Mouse (Mus musculus): Measurements from ENCODE around the gene Pdzrn3.

The Pdzrn3 gene

DNA sequence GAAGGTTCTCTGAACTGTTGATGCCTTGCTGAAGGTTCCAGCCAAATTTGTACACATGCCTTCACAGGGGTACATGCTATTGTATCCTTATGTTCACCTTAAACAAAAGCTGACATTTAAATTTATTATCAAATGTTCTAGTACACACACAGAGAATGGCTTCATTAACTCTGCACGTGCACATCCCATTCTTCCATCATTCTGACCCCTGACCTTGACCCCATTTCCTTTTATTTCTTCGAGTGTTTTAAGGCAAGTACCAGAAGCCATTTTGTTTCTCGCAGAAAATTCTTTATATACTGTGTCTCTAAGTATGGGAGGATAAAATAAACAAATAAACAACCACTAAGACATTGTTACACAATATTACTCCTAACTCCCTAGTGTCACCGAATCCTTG, 123.0 kb downstream of the Pdzrn3 start:
- DNase-seq (ENCODE audit: low read depth), result no peak

DNA sequence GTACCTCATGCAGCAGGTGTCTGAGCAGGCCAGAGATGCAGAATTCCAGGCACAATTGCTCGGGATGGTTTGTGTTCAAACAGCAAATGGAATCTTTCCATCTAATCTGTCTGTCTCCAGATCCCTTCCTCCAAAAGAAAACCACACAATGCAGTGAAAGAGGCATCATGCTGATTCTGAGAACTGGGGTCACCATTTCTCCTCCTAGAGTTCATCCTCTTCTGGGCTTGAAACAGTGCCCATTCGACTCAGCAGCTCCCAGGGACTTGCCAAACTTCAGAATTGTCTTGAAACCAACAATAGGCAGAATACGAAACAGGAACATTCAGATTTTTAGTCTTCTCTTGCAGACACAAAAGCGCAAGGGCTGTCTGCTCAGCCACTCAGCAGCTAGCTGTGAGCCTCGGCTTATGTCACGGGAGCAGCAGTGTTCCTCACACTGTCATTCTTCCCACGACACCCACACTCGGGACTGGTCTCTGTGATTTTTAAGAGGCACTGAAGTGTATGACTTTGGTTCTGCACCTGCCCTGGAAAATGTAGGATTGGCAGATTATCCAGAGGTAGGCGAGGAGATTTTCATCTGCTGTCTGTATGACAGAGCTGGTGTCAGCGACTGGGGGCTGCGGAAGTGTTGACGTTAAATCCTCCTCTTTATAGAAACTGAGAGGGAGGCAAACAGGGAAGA, 125.6 kb downstream of the Pdzrn3 start:
- no peak for DNase-seq (ENCODE audit: low read depth)

DNA sequence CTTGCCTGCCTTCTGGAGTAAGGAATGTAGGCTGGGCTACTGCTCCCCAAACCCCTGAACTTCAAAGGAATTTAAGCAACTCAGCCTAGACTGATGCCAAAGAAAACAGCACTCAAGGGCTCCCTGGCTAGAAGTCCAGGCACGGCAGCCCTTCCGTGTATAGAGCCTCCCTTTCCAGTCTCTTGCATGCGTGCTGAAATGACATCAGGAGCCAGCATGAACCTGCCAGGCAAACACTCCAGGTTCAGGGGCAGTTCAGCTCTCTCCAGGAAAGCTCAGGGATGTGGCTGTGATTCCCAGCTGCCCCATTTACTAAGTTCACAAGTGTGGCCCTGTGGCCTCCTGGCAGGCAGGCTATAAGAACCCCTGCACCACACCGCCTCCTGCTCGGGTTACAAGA, 126.5 kb downstream of the Pdzrn3 start:
- peak; percentile 56 for DNase-seq (ENCODE audit: low read depth)

DNA sequence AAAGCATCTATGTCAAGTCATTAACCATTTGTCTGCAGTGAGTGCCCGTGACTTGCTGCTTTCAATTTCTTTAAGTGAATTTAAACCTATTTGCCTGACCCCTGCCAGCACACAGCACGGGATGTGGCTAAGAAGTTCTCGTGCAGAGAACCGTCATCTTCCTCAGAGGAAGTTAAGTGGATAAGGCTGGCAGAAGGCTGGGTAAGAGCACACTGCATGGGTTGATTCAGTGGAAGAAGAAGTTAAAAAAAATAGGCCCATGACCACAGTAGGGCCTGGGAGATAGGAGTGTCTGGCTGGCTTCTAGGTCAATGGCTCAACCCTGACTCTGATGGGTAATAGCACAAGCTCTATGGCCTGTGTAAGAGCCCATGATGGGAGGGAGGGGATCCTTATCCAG, 131.6 kb downstream of the Pdzrn3 start:
- DNase-seq (ENCODE audit: low read depth), result no peak

DNA sequence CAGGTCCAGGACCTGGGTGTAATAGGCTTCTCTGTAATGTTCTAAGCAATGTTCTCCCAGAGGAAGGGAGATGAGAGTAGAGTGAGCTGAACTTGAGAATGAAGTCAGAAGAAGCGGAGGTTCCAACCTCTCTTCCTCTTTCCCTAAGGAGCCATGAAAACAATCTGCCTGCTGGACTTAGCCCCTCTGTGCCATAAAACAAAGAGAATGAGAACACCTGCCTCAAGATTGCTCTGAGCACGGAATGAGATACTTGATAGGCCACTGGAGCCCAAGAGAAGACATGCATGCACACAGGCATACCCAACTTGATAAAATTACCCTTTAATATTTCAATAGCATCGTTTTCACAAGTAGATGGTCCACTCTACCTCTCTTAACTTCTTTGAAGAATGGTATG, 133.3 kb downstream of the Pdzrn3 start:
- no peak for DNase-seq (ENCODE audit: low read depth)

DNA sequence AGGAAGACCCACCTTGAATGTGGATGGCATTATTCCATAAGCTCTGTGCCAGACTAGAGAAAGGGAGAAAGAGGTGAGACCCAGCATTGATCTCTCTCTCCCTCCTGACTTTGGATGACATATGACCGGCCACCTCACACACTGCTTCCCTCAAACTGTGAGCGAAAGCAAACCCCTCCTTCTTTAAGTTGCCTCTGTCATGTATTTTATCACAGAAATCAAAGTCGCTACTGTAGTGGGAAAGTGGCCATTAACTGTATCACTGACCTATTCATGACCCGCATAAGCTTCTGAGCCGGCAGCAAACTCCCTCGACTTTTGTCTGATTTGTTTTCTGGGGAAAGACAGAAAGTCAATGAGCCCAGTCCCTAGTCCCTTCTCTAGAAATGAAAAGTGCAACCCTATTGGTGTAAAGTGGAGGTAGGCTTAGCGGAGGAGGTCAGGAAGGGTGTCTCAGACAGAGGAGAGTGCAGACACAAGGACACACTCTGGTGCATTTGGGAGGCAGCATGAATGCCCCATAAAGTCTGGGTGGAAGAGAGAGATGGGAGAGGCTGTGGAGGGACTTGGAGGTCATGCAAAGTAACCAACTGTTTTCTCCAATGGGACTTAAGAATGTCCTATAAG, 134.4 kb downstream of the Pdzrn3 start:
- DNase-seq (ENCODE audit: low read depth), result no peak

DNA sequence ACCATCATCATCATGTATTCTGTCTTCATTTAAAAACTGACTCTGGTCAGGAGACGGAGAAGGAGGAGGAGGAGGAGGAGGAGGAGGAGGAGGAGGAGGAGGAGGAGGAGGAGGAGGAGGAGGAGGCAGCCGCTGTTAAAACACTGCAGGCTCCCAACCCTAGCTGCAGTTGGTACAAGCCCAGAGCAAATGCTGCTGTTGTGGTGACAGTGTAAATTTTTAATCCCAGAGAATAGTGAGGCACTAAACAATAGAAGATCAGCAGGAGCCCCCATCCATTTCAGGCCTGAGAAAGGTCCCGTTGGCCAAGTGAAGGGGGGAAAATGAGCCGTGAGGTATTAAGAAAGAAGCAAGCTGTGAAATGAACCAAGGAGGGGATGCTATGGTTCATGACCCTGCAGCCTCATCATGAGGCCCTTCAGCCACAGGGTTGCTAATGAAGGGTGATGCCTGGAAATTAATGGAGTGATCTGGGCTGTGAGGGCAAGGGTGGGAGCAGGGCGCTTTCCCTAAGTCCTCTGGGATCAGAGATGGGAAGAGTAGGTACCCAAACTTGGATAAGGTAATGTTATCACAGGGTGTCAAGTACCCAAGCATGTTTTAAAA, 141.0 kb downstream of the Pdzrn3 start:
- no peak for DNase-seq (ENCODE audit: low read depth)

DNA sequence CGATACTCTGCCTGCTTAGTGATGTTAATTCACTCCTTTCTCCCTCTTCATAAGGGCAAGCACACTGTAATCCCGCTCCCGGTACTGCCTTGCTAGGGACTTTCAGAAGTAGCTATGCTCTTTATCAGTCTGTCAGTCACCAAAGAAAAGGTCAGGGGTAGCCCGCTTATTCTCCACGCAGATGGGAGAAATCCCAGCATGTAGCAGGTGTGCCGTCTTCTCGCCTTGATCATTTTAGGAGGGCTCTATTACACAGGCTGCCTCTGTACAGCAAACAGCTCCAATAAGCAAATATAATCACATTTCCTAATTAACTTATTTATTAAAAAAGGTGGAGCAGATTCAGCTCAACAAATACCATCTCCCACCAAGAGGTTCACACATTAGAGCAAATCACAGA, 141.5 kb downstream of the Pdzrn3 start:
- no peak for DNase-seq (ENCODE audit: low read depth)

DNA sequence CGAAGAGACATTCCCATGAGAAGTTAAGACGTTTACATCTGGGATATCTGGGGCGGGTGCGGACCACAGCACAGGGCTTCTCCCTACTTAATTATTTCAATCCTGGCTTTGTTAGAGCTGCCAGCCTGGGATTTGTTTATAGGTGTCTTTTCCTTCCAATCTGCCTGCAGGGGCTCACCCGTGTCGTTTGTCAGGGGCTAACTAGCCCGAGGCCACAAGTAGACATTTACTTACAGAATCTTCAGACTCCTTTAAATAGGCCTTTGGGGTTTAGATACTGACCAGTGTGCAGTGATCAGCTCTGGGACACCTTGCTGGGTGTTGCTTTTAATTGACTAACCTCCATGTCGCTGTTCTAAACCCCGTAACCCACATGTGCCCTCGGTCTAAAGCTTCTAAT, 143.3 kb downstream of the Pdzrn3 start:
- no peak for DNase-seq (ENCODE audit: low read depth)

DNA sequence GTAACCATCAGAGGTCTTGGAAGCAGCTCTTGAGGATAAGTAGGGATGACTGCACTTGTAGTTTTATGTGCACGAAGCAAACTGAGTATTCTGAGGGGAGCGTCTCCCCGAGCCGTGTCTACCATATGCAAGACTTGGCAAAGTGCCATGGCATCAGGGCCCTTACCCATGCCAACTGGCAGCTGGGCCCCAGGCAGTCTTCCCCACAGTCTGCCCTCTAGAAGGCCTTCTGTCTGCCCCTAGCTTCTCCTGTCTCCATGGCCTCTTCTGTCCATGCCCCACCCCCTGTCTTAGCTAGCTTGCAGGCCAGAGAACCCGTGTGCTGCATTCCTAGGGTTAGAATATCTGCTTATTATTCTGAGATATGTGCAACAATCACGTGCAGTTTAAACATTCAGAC, 144.0 kb downstream of the Pdzrn3 start:
- no peak for DNase-seq (ENCODE audit: low read depth)

DNA sequence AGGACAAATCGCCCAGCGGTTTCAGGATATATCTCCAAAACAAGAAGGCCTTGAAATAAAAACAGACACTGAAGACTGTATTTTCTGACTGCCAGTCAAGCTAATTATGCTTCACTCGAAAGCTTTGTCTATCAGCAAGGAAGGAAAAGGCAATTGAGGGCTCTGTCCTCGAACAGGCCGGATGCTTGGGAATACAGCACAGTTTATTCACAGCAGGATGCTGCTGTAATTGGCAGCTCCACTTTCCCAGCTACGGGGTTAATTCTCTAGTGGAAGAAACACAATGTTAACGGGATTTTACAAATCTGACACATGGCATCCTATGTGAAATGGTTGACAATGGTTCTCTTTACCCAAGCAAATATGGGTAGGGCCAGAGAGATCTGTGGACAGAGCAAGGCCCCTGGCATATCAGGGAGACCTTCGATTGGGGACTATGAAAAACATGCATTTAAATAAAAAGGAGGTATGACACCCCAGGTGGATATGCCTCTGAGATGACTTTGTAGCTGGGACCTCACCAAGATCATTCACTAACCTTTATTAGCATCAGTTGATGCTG, 150.3 kb downstream of the Pdzrn3 start:
- DNase-seq (ENCODE audit: low read depth), result no peak

DNA sequence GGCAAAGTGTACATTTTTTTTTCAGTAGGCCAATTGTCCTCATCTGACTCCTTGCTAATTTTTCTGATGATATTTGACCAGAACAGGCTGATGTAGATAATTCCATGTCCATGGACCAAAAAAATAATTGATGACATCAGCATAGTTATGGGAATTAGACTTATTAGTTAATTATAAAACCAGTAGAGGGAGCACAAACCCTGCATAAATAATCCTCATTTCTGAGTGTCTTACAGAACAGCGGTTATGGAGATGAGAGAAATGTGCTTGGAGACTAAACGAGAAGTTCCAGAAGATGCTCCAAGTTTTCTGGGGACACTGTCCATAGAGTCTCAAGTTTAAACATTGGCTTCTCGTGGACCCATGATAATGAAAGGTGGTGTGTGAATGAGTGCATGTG, 157.4 kb downstream of the Pdzrn3 start:
- no peak for DNase-seq (ENCODE audit: low read depth)

DNA sequence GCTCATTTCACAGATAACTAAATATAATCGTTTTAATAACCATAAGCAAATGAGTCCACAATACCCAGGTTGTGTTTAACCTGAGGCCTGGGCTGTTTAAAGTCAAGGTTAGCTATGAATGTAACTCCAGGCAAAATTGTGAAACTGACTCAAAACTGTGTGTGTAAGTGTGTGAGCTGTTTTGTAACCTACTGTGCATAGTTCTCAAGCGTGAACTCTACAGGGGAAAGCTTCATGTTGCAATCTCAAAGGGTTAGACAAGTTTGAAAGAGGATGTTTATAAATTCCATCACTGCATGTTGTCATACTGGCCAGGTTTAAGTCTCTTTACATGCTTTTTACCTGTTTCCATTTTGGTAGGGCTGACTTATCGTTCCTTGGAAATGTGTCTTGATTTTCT, 158.7 kb downstream of the Pdzrn3 start:
- DNase-seq (ENCODE audit: low read depth), result no peak

DNA sequence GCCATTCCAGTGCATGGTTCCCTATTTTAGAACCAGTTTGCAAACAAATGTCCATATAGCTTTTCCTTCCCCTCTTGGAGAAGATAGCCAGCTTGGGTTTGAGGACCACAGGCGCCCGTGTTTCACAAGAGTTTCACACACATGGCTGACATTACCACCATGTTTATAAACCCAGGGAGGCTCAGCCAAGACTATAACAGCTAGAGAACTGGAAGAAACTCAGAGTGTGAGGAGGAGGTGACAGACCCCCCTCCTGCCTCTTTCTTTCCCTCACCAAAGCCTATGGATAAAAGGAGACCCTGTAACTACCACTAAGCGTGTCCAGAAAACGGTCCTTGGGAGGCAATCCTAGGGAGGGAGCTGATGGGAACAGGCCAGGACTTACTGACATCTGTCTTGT, 159.5 kb downstream of the Pdzrn3 start:
- DNase-seq (ENCODE audit: low read depth), result no peak

DNA sequence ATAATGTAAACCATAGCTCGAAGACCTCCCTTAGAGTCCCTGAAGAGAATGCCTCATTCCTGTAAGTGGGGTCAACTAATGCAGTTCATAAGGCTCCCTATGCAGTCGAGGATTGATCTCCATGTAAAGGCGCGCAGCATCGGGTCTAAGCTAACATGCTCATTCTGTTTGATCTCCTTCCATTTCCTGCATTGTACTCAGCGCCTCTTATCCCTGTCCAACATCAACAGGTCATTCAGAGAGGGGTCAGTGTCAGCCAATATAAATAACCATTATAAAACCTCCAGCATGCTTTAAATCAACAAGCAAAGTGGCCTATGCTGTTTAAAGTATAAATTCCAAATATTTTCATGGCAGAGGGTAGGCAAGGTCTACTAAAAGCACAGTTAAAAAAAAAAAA, 159.9 kb downstream of the Pdzrn3 start:
- DNase-seq (ENCODE audit: low read depth), result no peak

DNA sequence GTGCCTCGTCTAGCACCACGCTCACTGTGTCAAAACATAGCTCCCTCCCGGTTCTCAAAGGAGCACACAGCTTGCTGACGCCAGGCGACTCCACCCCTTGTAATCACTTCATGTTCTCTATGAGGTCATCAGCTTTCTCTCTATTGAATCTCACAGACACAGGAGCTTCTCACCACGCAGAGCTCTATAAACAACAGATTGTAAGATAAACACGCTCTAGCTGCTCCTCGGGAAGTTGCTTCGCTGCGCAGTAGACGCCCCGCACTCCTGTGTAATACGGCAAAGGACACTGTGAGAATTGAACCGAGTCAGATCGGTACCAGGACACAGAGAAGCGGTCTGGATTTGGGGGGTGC, 162.3 kb downstream of the Pdzrn3 start:
- DNase-seq (ENCODE audit: low read depth), result no peak

DNA sequence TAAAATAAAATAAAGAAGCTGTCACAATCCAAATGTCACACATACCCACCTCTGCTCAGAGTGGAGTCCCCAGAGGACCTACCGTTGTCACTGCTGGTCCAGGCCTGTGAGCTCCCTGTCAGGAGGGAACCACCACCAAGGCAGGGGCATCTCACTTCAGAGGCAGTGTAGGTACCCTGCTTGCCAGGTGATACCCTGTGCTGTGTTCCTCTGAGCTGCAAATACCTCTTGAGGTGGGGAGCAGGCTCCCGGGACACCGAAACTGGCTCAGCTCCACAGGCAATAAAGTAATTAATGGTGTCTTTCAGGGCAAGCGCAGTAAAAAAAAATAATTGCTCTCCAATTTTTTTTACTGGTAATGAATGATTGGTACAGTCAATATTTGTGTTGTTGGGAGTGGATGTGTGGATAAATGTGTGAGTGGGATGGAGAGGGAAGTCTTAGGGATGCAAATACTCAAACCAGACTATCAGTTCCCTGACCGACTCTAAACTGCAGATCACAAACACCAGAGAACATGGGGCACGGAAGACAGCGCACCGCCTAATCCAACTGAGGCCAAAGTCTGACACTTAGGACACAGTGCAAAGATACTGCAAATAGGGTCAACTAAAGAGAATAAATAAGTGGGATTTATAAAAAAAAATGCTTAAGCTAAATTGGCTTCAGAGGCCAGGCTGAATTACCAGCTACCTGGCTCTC, 162.8 kb downstream of the Pdzrn3 start:
- no peak for DNase-seq (ENCODE audit: low read depth)

DNA sequence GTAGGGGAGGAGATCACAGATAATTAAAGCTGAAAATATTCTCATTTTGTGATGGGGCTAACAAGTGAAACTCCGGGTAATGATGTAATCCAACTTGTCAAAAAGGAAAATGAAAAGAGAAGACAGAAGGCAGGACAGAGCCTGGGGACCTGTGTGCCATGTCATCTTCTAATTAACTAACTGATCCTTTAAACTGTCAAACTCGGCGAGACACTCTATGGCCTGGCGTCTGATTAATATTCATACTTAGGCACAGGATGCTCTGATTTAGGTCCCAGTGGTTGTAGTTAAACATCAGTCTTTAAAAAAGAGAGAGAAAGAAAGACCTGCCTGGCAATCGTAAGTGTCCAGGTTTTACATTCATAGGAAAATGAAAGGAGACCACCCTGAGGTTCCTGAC, 164.6 kb downstream of the Pdzrn3 start:
- DNase-seq (ENCODE audit: low read depth), result no peak

DNA sequence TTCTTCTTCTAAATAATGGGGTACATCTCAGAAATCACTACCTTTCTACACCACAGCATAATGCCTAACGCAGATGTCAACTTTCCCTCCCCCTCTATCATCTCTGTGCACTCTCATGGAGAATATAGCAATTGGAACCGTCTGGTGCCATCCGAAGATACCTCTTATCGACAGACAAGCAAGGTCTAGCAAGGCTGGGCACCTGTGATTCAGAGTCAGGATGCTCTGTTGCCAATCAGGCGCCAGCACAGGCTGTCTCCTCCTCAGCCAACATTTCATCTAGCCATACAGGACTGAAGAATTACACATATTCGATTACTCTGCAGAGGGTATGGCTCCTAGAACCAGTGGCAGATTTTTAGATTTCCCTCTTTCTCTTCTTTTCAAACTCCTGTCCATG, 165.6 kb downstream of the Pdzrn3 start:
- no peak for DNase-seq (ENCODE audit: low read depth)

DNA sequence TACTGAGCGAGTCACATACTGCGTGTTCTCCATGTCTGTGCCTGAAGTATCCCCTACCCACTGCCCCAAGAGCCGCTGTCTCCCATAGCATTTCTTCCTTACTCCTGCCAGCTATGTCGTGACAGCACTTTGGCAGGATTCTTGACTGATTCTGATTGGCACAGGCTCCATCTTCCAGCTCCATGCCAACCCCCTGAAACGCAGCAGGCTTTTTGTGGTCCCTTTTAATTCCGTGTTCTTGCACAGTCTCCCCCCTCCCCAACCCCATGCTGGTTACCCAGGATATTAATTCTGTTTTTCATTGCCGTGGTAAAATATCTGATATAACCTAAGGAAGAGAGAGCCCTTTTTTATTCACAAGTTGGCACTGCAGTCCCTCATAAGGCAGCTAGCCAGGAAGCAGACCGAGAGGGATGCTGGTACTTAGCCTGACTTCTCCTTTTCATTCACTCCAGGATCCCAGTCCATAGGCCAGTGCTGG, 166.3 kb downstream of the Pdzrn3 start:
- no peak for DNase-seq (ENCODE audit: low read depth)

DNA sequence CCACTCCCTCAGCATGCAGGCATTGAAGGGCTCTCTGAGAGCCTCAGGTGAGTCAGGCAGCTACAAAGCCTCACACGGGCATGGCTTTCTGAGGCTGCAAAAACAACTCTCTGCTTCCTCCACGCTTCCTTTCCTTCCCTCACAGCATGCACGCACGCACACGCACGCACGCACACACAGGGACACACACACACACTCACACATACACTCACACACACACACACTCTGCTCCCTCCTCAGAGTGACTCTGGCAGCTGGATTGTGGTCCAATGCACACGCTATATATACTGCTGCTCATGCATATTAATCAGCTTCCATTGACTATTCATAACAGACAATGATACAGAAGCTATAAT, 178.8 kb downstream of the Pdzrn3 start:
- DNase-seq (ENCODE audit: low read depth), result no peak

DNA sequence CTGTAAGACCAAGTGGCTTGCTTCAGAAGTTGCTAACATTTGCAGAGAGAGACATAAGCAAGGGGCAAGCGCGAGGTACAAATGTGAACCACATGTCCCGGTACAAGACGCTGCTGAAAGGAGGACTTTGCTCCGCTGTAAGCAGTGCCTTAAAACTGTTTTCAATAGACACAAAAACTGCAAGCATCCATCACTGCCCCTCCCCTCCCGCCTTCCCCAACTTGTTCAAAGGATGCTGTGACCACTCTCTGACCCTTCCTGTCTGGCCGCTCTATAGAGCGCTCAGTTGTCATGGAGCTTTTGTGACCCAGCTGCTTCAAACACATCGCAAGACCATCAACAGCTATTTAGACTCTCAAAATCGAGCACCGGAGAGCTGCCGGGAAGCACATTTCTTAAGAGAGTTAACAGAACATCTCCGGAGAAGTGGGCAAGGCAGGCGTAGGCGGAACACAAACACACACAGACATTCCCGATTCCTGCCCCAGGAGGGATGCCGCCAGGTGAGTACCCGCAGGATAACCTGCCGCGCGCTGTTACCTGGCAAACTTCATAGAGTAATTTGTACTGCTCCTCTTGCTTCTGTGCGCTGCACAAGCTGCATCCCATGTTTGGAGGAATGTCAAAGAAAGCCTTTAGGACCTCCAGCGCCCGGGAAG, 179.3 kb downstream of the Pdzrn3 start:
- DNase-seq (ENCODE audit: low read depth), result no peak
